36 mouse cellular contexts compared by ENCODE assay signal in genomic region chr1:45920703-45921102, GRCm38 (mm10). TPM values are rescaled to one million over a fixed set of nuclear protein-coding genes. Genes with fewer than 3 reads are reported as not detected.
DNase-seq lines count a peak whose midpoint lies in the region; ATAC-seq and TF ChIP-seq lines count a peak whose summit lies in the region.
"Had no signal": no experiment of that assay in that cellular context is flagged by ENCODE, and none has a peak within 500 bp of the region (broad histone marks: within the 10 kb centered on the region; RNA-seq: fewer than 3 reads in every experiment).

No protein-coding gene starts in this region.

- no peak overlapping the region for H3K4me3 ChIP-seq in liver, embryonic 12.5 days
- H3K4me3 ChIP-seq in stomach, postnatal 0 days (ENCODE audit: low read depth, low read length), result no peak overlapping the region
- H3K4me3 ChIP-seq: embryonic facial prominence, embryonic 12.5 days; gastrocnemius, adult 2 months; heart, embryonic 12.5 days; hindbrain, embryonic 10.5 days; midbrain, embryonic 12.5 days had no signal

- peaks cover 67% of the 10 kb centered on the region for H3K36me3 ChIP-seq in liver, embryonic 12.5 days
- no peaks in the 10 kb centered on the region for H3K36me3 ChIP-seq in stomach, postnatal 0 days (ENCODE audit: control insufficient read depth, insufficient read depth, low read length)
- H3K36me3 ChIP-seq: embryonic facial prominence, embryonic 12.5 days; hindbrain, embryonic 10.5 days; midbrain, embryonic 12.5 days had no signal

- no peak for ATAC-seq in liver, embryonic 12.5 days
- no peak for ATAC-seq in stomach, postnatal 0 days (ENCODE audit: low FRiP score, low TSS enrichment)
- no peak for ATAC-seq in activated CD4-positive, CD25-positive, alpha-beta regulatory T cell, adult 4 months
- ATAC-seq: hindbrain, embryonic 16.5 days; Patski had no signal

- peaks cover 29% of the 10 kb centered on the region for H3K4me1 ChIP-seq in liver, embryonic 12.5 days
- H3K4me1 ChIP-seq in stomach, postnatal 0 days (replicated peaks; ENCODE audit: control insufficient read depth, insufficient read depth), result no peaks in the 10 kb centered on the region
- H3K4me1 ChIP-seq: embryonic facial prominence, embryonic 12.5 days; hindbrain, embryonic 10.5 days; midbrain, embryonic 12.5 days had no signal

- no peaks in the 10 kb centered on the region for H3K9me3 ChIP-seq in liver, embryonic 12.5 days (replicated peaks)
- no peaks in the 10 kb centered on the region for H3K9me3 ChIP-seq in stomach, postnatal 0 days (ENCODE audit: control insufficient read depth, low read length)
- H3K9me3 ChIP-seq: embryonic facial prominence, embryonic 12.5 days; G1E; heart, embryonic 12.5 days; hindbrain, embryonic 10.5 days; midbrain, embryonic 12.5 days had no signal

- TF ChIP-seq CTCF in stomach, postnatal 0 days (IDR thresholded peaks at IDR 0.05; ENCODE audit: low read depth), result no peak

- DNase-seq in liver, result no peak
- peak; percentile 43 to 80 for DNase-seq in kidney, adult 8-10 months
- DNase-seq in kidney, postnatal 36 days, result peak; percentile 36 to 75
- no peak for DNase-seq in stomach, postnatal 0 days (ENCODE audit: low spot score)
- no peak for DNase-seq in urinary bladder, postnatal 4 days (ENCODE audit: low spot score in 2 of 2)
- DNase-seq in gastrocnemius, postnatal 14 days, result no peak
- DNase-seq: adrenal gland, adult 8-10 months; B cell, adult 2 months; cerebellum, adult 18-20 months; cerebellum, postnatal 14 days; gastrocnemius, adult 2 months; heart, postnatal 10 days; layer of hippocampus, postnatal 36 days; lung, adult 18-20 months; lung, postnatal 10 days; right cerebral cortex, postnatal 14 days; thymus, adult 18-20 months had no signal

- TF ChIP-seq EP300 in stomach, postnatal 0 days (optimal IDR thresholded peaks at IDR 0.05), result no peak

- no peaks in the 10 kb centered on the region for H3K27me3 ChIP-seq in liver, embryonic 12.5 days (replicated peaks)
- H3K27me3 ChIP-seq in stomach, postnatal 0 days (ENCODE audit: control insufficient read depth, insufficient read depth, low read length), result no peaks in the 10 kb centered on the region
- H3K27me3 ChIP-seq: CH12.LX; heart, embryonic 12.5 days; Patski had no signal

- H3K4me2 ChIP-seq in liver, embryonic 12.5 days, result no peak overlapping the region
- no peak overlapping the region for H3K4me2 ChIP-seq in stomach, postnatal 0 days (replicated peaks; ENCODE audit: low read depth)
- H3K4me2 ChIP-seq: embryonic facial prominence, embryonic 12.5 days; heart, embryonic 12.5 days; midbrain, embryonic 12.5 days had no signal

- 85% methylated on average over 3 of the region's 3 CpGs for WGBS in liver, embryonic 12.5 days (ENCODE audit: insufficient replicate concordance)
- WGBS in stomach, postnatal 0 days, result 53% methylated on average over 3 of the region's 3 CpGs

- no peak overlapping the region for H3K9ac ChIP-seq in liver, embryonic 12.5 days
- H3K9ac ChIP-seq in stomach, postnatal 0 days (ENCODE audit: low read length), result no peak overlapping the region
- H3K9ac ChIP-seq: embryonic facial prominence, embryonic 12.5 days; heart, embryonic 12.5 days; midbrain, embryonic 12.5 days had no signal

- peak overlapping the region; percentile 32; the same call in 1 of the 2 replicates for H3K27ac ChIP-seq in liver, embryonic 12.5 days
- H3K27ac ChIP-seq in stomach, postnatal 0 days (replicated peaks), result 0 out of 2 replicates have a peak overlapping the region, but pooled peaks have one; percentile 20
- H3K27ac ChIP-seq: embryonic facial prominence, embryonic 12.5 days; gastrocnemius, adult 2 months; hindbrain, embryonic 10.5 days; kidney, postnatal 0 days; midbrain, embryonic 12.5 days had no signal

- intact Hi-C loops in gastrocnemius, postnatal 14 days (cut with DNase I; ENCODE audit: low total_unique reads), result no loop called here

RNA-seq across cellular contexts. Expression of gene Slc40a1, which starts 5.6 kb away (rescaled TPM):
- polyA plus RNA-seq in liver, embryonic 12.5 days (2016; fragmentation: Nextera tagmentation; extraction: Ambion mirVana), result 85.3 and 85.7 TPM in 2 replicates
- polyA plus RNA-seq in stomach, postnatal 0 days (2015; fragmentation: Nextera tagmentation; extraction: Ambion mirVana), result 54.2 and 65.5 TPM in 2 replicates
- 10 to 100 TPM; 10.1 to 16.1 TPM for total RNA-seq in gastrocnemius, postnatal 14 days (2021)
- polyA plus RNA-seq in activated CD4-positive, CD25-positive, alpha-beta regulatory T cell, adult 4 months (2017; shearing (Covaris generic)), result 1 to 10 TPM; 1.0 to 2.3 TPM
- total RNA-seq: CH12.LX had no signal

RNA-seq across cellular contexts. Expression of gene Gm5269, which starts 30.6 kb away (rescaled TPM):
- polyA plus RNA-seq in liver, embryonic 12.5 days (2016; fragmentation: Nextera tagmentation; extraction: Ambion mirVana), result not detected in 2 replicates
- polyA plus RNA-seq in stomach, postnatal 0 days (2015; fragmentation: Nextera tagmentation; extraction: Ambion mirVana), result not detected in 2 replicates
- not detected for total RNA-seq in gastrocnemius, postnatal 14 days (2021)
- polyA plus RNA-seq in activated CD4-positive, CD25-positive, alpha-beta regulatory T cell, adult 4 months (2017; shearing (Covaris generic)), result not detected
- total RNA-seq: adrenal gland, adult 8-10 months; CH12.LX; G1E; gastrocnemius, adult 2 months; heart, postnatal 10 days; layer of hippocampus, adult 8-10 months; layer of hippocampus, postnatal 36 days; left cerebral cortex, postnatal 10 days; megakaryocyte progenitor cell, adult 5-6 weeks; monocyte, adult 5-6 weeks had no signal
- polyA plus RNA-seq: embryonic facial prominence, embryonic 12.5 days; forebrain, embryonic 11.5 days; G1E; gonadal fat pad, adult 2 months; heart, embryonic 12.5 days; hindbrain, embryonic 10.5 days; hindbrain, embryonic 16.5 days; kidney, postnatal 0 days; limb, embryonic 11.5 days; midbrain, embryonic 12.5 days; Patski; stomach, embryonic 14.5 days had no signal

Comparison
In these comparisons a context has a peak if more than half of its experiments do, and no peak if none do; other contexts are left out.
1. DNase-seq: peak in kidney, adult 8-10 months (2 of 2) and kidney, postnatal 36 days (2 of 2); none in liver (single experiment), stomach, postnatal 0 days (single experiment), urinary bladder, postnatal 4 days (0 of 2) and gastrocnemius, postnatal 14 days (single experiment).
2. RNA of gene Slc40a1, which starts 5.6 kb away (polyA plus RNA-seq): 85.3 to 85.7 TPM in liver, embryonic 12.5 days and 54.2 to 65.5 TPM in stomach, postnatal 0 days; 1.0 to 2.3 TPM in activated CD4-positive, CD25-positive, alpha-beta regulatory T cell, adult 4 months; every median in the first group is over 10 times any median in the second.